Mouse (Mus musculus): ENCODE data around the gene Ugt1a2.

- TF ChIP-seq CTCF (IDR thresholded peaks at IDR 0.05; ENCODE audit: insufficient read depth, low read length) (no peak), POLR2A (IDR thresholded peaks at IDR 0.05; ENCODE audit: borderline replicate concordance, extremely low read depth, low read depth, low read length) (no peak)
Measured at GRCm38 (mm10) chr1:88231803-88232499, 31.6 kb downstream of the Ugt1a2 start.

Measured in lung, adult 2 months (tissue).